Mouse (Mus musculus): ENCODE data around the gene Ydjc. TPM values are rescaled to one million over a fixed set of nuclear protein-coding genes. Genes with fewer than 3 reads are reported as not detected.
A peak's percentile ranks its signal among the peaks of the same experiment; 100 is the strongest.

The Ydjc gene
- polyA plus RNA-seq, 1 experiment from 2014 or later = 3.4 TPM

GRCm38 (mm10) chr16:17175765-17176164 lies 31.3 kb downstream of the Ydjc start:
- no peak for TF ChIP-seq EP300 (IDR thresholded peaks at IDR 0.05; ENCODE audit: low read depth)
- TF ChIP-seq CTCF (IDR thresholded peaks at IDR 0.05; ENCODE audit: low read depth) = no peak
- no peak for ATAC-seq
- Histone ChIP-seq H3K9ac (replicated peaks) (no peak overlapping the region), H3K27ac (ENCODE audit: low read depth) (no peak overlapping the region), H3K4me2 (ENCODE audit: low read depth, low read length) (no peak overlapping the region), H3K9me3 (ENCODE audit: low read length) (no peaks in the 10 kb centered on the region), H3K4me1 (ENCODE audit: insufficient read depth) (peaks cover 15% of the 10 kb centered on the region), H3K4me3 (ENCODE audit: low read depth, low read length) (no peak overlapping the region), H3K36me3 (replicated peaks; ENCODE audit: insufficient read depth, low read length) (peaks cover 46% of the 10 kb centered on the region), H3K27me3 (ENCODE audit: insufficient read depth, low read length) (no peaks in the 10 kb centered on the region)
- DNase-seq = no peak
- 75% methylated on average over 2 of the region's 2 CpGs for WGBS (ENCODE audit: insufficient replicate concordance)

- Histone ChIP-seq H3K4me2 (ENCODE audit: low read depth, low read length) (no peak overlapping the region), H3K9me3 (ENCODE audit: low read length) (no peaks in the 10 kb centered on the region), H3K9ac (replicated peaks) (no peak overlapping the region), H3K4me1 (ENCODE audit: insufficient read depth) (peaks cover 31% of the 10 kb centered on the region), H3K27ac (ENCODE audit: low read depth) (no peak overlapping the region), H3K27me3 (ENCODE audit: insufficient read depth, low read length) (no peaks in the 10 kb centered on the region), H3K36me3 (replicated peaks; ENCODE audit: insufficient read depth, low read length) (peaks cover 33% of the 10 kb centered on the region), H3K4me3 (ENCODE audit: low read depth, low read length) (no peak overlapping the region)
- ATAC-seq (no peak), DNase-seq (no peak)
- TF ChIP-seq CTCF (IDR thresholded peaks at IDR 0.05; ENCODE audit: low read depth) (no peak), EP300 (IDR thresholded peaks at IDR 0.05; ENCODE audit: low read depth) (no peak)
- WGBS (ENCODE audit: insufficient replicate concordance) = 90% methylated on average over 1 of the region's 1 CpGs
Measured at GRCm38 (mm10) chr16:17177623-17178170, 33.3 kb downstream of the Ydjc start.

- no peak overlapping the region for H3K9ac ChIP-seq (replicated peaks)
- H3K9me3 ChIP-seq (ENCODE audit: low read length) = no peaks in the 10 kb centered on the region
- no peak overlapping the region for H3K4me3 ChIP-seq (ENCODE audit: low read depth, low read length)
- WGBS (ENCODE audit: insufficient replicate concordance) = 74% methylated on average over 3 of the region's 3 CpGs
- H3K36me3 ChIP-seq (replicated peaks; ENCODE audit: insufficient read depth, low read length) = peaks cover 19% of the 10 kb centered on the region
- no peak for TF ChIP-seq CTCF (IDR thresholded peaks at IDR 0.05; ENCODE audit: low read depth)
- no peak for TF ChIP-seq EP300 (IDR thresholded peaks at IDR 0.05; ENCODE audit: low read depth)
- H3K27me3 ChIP-seq (ENCODE audit: insufficient read depth, low read length) = no peaks in the 10 kb centered on the region
- H3K4me2 ChIP-seq (ENCODE audit: low read depth, low read length) = no peak overlapping the region
- no peak for DNase-seq
- H3K4me1 ChIP-seq (ENCODE audit: insufficient read depth) = peaks cover 34% of the 10 kb centered on the region
- H3K27ac ChIP-seq (ENCODE audit: low read depth) = no peak overlapping the region
- ATAC-seq = no peak
Measured at GRCm38 (mm10) chr16:17179706-17180105, 35.3 kb downstream of the Ydjc start.

GRCm38 (mm10) chr16:17181382-17181781 lies 37.0 kb downstream of the Ydjc start:
- no peak overlapping the region for H3K4me2 ChIP-seq (ENCODE audit: low read depth, low read length)
- no peaks in the 10 kb centered on the region for H3K27me3 ChIP-seq (ENCODE audit: insufficient read depth, low read length)
- peak overlapping the region; percentile 49 for H3K27ac ChIP-seq (ENCODE audit: low read depth)
- TF ChIP-seq EP300 (IDR thresholded peaks at IDR 0.05; ENCODE audit: low read depth) = peak; percentile 35; the same call in 1 of the 2 replicates
- no peak for TF ChIP-seq CTCF (IDR thresholded peaks at IDR 0.05; ENCODE audit: low read depth)
- WGBS (ENCODE audit: insufficient replicate concordance) = 48% methylated on average over 4 of the region's 4 CpGs
- DNase-seq (peak; percentile 54), ATAC-seq (peak; percentile 78)
- H3K9ac ChIP-seq (replicated peaks) = no peak overlapping the region
- H3K4me3 ChIP-seq (ENCODE audit: low read depth, low read length) = no peak overlapping the region
- peaks cover 33% of the 10 kb centered on the region for H3K4me1 ChIP-seq (ENCODE audit: insufficient read depth)
- peaks cover 9% of the 10 kb centered on the region; the same call in 1 of the 2 replicates for H3K36me3 ChIP-seq (replicated peaks; ENCODE audit: insufficient read depth, low read length)
- H3K9me3 ChIP-seq (ENCODE audit: low read length) = no peaks in the 10 kb centered on the region

- no peak for DNase-seq
- H3K36me3 ChIP-seq (replicated peaks; ENCODE audit: insufficient read depth, low read length) = peaks cover 11% of the 10 kb centered on the region; the same call in 1 of the 2 replicates
- H3K9me3 ChIP-seq (ENCODE audit: low read length) = no peaks in the 10 kb centered on the region
- peaks cover 29% of the 10 kb centered on the region for H3K4me1 ChIP-seq (ENCODE audit: insufficient read depth)
- ATAC-seq = no peak
- TF ChIP-seq EP300 (IDR thresholded peaks at IDR 0.05; ENCODE audit: low read depth) (no peak), CTCF (IDR thresholded peaks at IDR 0.05; ENCODE audit: low read depth) (no peak)
- no peak overlapping the region for H3K4me3 ChIP-seq (ENCODE audit: low read depth, low read length)
- WGBS (ENCODE audit: insufficient replicate concordance) = 67% methylated on average over 2 of the region's 2 CpGs
- H3K27ac ChIP-seq (ENCODE audit: low read depth) = peak overlapping the region; percentile 49
- no peaks in the 10 kb centered on the region for H3K27me3 ChIP-seq (ENCODE audit: insufficient read depth, low read length)
- no peak overlapping the region for H3K9ac ChIP-seq (replicated peaks)
- H3K4me2 ChIP-seq (ENCODE audit: low read depth, low read length) = no peak overlapping the region
Measured at GRCm38 (mm10) chr16:17182136-17182535, 37.7 kb downstream of the Ydjc start.

- H3K4me2 ChIP-seq (ENCODE audit: low read depth, low read length) = no peak overlapping the region
- H3K4me3 ChIP-seq (ENCODE audit: low read depth, low read length) = no peak overlapping the region
- ATAC-seq (no peak), DNase-seq (no peak)
- no peak overlapping the region for H3K27ac ChIP-seq (ENCODE audit: low read depth)
- H3K9me3 ChIP-seq (ENCODE audit: low read length) = no peaks in the 10 kb centered on the region
- peaks cover 5% of the 10 kb centered on the region; the same call in 1 of the 2 replicates for H3K36me3 ChIP-seq (replicated peaks; ENCODE audit: insufficient read depth, low read length)
- peaks cover 26% of the 10 kb centered on the region for H3K4me1 ChIP-seq (ENCODE audit: insufficient read depth)
- WGBS (ENCODE audit: insufficient replicate concordance) = 78% methylated on average over 3 of the region's 3 CpGs
- no peak overlapping the region for H3K9ac ChIP-seq (replicated peaks)
- TF ChIP-seq EP300 (IDR thresholded peaks at IDR 0.05; ENCODE audit: low read depth) = no peak
- TF ChIP-seq CTCF (IDR thresholded peaks at IDR 0.05; ENCODE audit: low read depth) = no peak
- no peaks in the 10 kb centered on the region for H3K27me3 ChIP-seq (ENCODE audit: insufficient read depth, low read length)
Measured at GRCm38 (mm10) chr16:17183003-17183402, 38.6 kb downstream of the Ydjc start.
